Mouse (Mus musculus) liver, embryonic 13.5 days (tissue): ENCODE data around the gene 6030408B16Rik. TPM values are rescaled to one million over a fixed set of nuclear protein-coding genes. Genes with fewer than 3 reads are reported as not detected.

ENCODE experiments used
- ATAC-seq: fragments of 200-750 bp; cut with Nextera tagmentation; 2 replicates; pipeline ENCODE4 v1.8.0; 2017; ENCODE audit warnings: low read depth, mild to moderate bottlenecking, moderate number of reproducible peaks, moderate library complexity
- DNase-seq: peaks from one replicate; pipeline ENCODE4 v3.0.0; 2022
- H3K27ac ChIP-seq: fragments of 300-500 bp; sonication (generic); 2 replicates; pipeline ENCODE4 v1.5.1; 2015; ENCODE audit warnings: moderate library complexity, mild to moderate bottlenecking, inconsistent platforms
- H3K27me3 ChIP-seq: fragments of 300-500 bp; sonication (generic); 2 replicates; pipeline ENCODE4 v1.6.1; 2015; ENCODE audit warnings: mild to moderate bottlenecking, inconsistent platforms
- H3K36me3 ChIP-seq: fragments of 300-500 bp; sonication (generic); 2 replicates; pipeline ENCODE4 v1.6.1; 2015; ENCODE audit warnings: mild to moderate bottlenecking, inconsistent platforms
- H3K4me1 ChIP-seq: fragments of 300-500 bp; sonication (generic); replicated peaks from 2 replicates; pipeline ENCODE4 v1.6.1; 2015; ENCODE audit warnings: inconsistent platforms
- H3K4me2 ChIP-seq: fragments of 300-500 bp; sonication (generic); 2 replicates; pipeline ENCODE4 v1.6.1; 2015; ENCODE audit warnings: inconsistent platforms, mild to moderate bottlenecking, moderate library complexity
- H3K4me3 ChIP-seq: fragments of 300-500 bp; sonication (generic); replicated peaks from 2 replicates; pipeline ENCODE4 v1.5.1; 2015; ENCODE audit warnings: mild to moderate bottlenecking, inconsistent platforms
- H3K9ac ChIP-seq: fragments of 300-500 bp; sonication (generic); 2 replicates; pipeline ENCODE4 v1.6.1; 2015; ENCODE audit warnings: mild to moderate bottlenecking, inconsistent platforms
- H3K9me3 ChIP-seq: fragments of 300-500 bp; sonication (generic); replicated peaks from 2 replicates; pipeline ENCODE4 v1.6.1; 2016; ENCODE audit warnings: inconsistent platforms
- WGBS: fragments of 180-500 bp; shearing (Covaris S2); methylation state at CpG from one replicate; pipeline ENCODE4 v1.1.7; 2015; ENCODE audit not compliant: insufficient replicate concordance; 5-methylcytosine and 5-hydroxymethylcytosine counted together
- polyA plus RNA-seq: library from polyadenylated mRNA; unstranded; fragments of >200 nt; fragmentation: Nextera tagmentation; extraction: Ambion mirVana; gene quantifications from 2 replicates; pipeline ENCODE4 v1.2.1, GENCODE M21; 2015

6030408B16Rik gene
- polyA plus RNA-seq, 1 experiment from 2014 or later: 0.22 TPM

- H3K4me2 ChIP-seq: no peak overlapping the region
- DNase-seq: no peak
- no peak overlapping the region for H3K9ac ChIP-seq
- H3K36me3 ChIP-seq: peaks cover 50% of the 10 kb centered on the region
- H3K9me3 ChIP-seq: no peaks in the 10 kb centered on the region
- no peak for ATAC-seq
- WGBS: 63% methylated on average over 9 of the region's 9 CpGs
- no peaks in the 10 kb centered on the region for H3K27me3 ChIP-seq
- no peak overlapping the region for H3K4me3 ChIP-seq
- no peak overlapping the region for H3K27ac ChIP-seq
- H3K4me1 ChIP-seq: peaks cover 28% of the 10 kb centered on the region
These were observed 6.8 kb upstream of the 6030408B16Rik start for GRCm38 (mm10) chr15:101286129-101286770.

GRCm38 (mm10) chr15:101287361-101287760 lies 5.7 kb upstream of the 6030408B16Rik start:
- H3K27me3 ChIP-seq: no peaks in the 10 kb centered on the region
- peaks cover 28% of the 10 kb centered on the region for H3K4me1 ChIP-seq
- no peak overlapping the region for H3K9ac ChIP-seq
- no peak overlapping the region for H3K4me3 ChIP-seq
- peaks cover 56% of the 10 kb centered on the region for H3K36me3 ChIP-seq
- 80% methylated on average over 6 of the region's 6 CpGs for WGBS
- ATAC-seq: no peak
- DNase-seq: no peak
- H3K4me2 ChIP-seq: no peak overlapping the region
- H3K27ac ChIP-seq: no peak overlapping the region
- H3K9me3 ChIP-seq: no peaks in the 10 kb centered on the region

GRCm38 (mm10) chr15:101290354-101290753 lies 2.7 kb upstream of the 6030408B16Rik start:
- Histone ChIP-seq H3K27me3 (no peaks in the 10 kb centered on the region), H3K4me2 (no peak overlapping the region), H3K4me1 (peaks cover 13% of the 10 kb centered on the region), H3K36me3 (peaks cover 56% of the 10 kb centered on the region), H3K27ac (no peak overlapping the region), H3K9me3 (no peaks in the 10 kb centered on the region), H3K9ac (no peak overlapping the region), H3K4me3 (no peak overlapping the region)
- 84% methylated on average over 15 of the region's 15 CpGs for WGBS
- ATAC-seq (no peak), DNase-seq (no peak)

GRCm38 (mm10) chr15:101292012-101292411 lies 1.0 kb upstream of the 6030408B16Rik start:
- H3K9me3 ChIP-seq: no peaks in the 10 kb centered on the region
- peaks cover 47% of the 10 kb centered on the region for H3K36me3 ChIP-seq
- H3K27me3 ChIP-seq: no peaks in the 10 kb centered on the region
- no peaks in the 10 kb centered on the region for H3K4me1 ChIP-seq
- ATAC-seq (no peak), DNase-seq (no peak)
- H3K4me3 ChIP-seq: no peak overlapping the region
- H3K27ac ChIP-seq: no peak overlapping the region
- no peak overlapping the region for H3K9ac ChIP-seq
- 64% methylated on average over 3 of the region's 3 CpGs for WGBS
- no peak overlapping the region for H3K4me2 ChIP-seq

- no peak for DNase-seq
- Histone ChIP-seq H3K27me3 (no peaks in the 10 kb centered on the region), H3K36me3 (peaks cover 25% of the 10 kb centered on the region), H3K9ac (no peak overlapping the region), H3K9me3 (no peaks in the 10 kb centered on the region), H3K27ac (no peak overlapping the region), H3K4me2 (no peak overlapping the region), H3K4me3 (no peak overlapping the region), H3K4me1 (peaks cover 8% of the 10 kb centered on the region)
- 66% methylated on average over 16 of the region's 16 CpGs for WGBS
- no peak for ATAC-seq
These were observed 1.2 kb downstream of the 6030408B16Rik start for GRCm38 (mm10) chr15:101294028-101294894.

- H3K27me3 ChIP-seq: no peaks in the 10 kb centered on the region
- no peak for ATAC-seq
- H3K4me3 ChIP-seq: no peak overlapping the region
- WGBS: 62% methylated on average over 7 of the region's 7 CpGs
- no peak overlapping the region for H3K27ac ChIP-seq
- no peak for DNase-seq
- peaks cover 17% of the 10 kb centered on the region for H3K36me3 ChIP-seq
- H3K4me1 ChIP-seq: peaks cover 17% of the 10 kb centered on the region
- H3K9ac ChIP-seq: no peak overlapping the region
- H3K9me3 ChIP-seq: no peaks in the 10 kb centered on the region
- H3K4me2 ChIP-seq: no peak overlapping the region
These were observed 2.1 kb downstream of the 6030408B16Rik start for GRCm38 (mm10) chr15:101295106-101295505.

- ATAC-seq (no peak), DNase-seq (no peak)
- H3K27ac ChIP-seq: no peak overlapping the region
- no peaks in the 10 kb centered on the region for H3K9me3 ChIP-seq
- peaks cover 12% of the 10 kb centered on the region for H3K36me3 ChIP-seq
- H3K27me3 ChIP-seq: no peaks in the 10 kb centered on the region
- H3K4me1 ChIP-seq: peaks cover 21% of the 10 kb centered on the region
- 81% methylated on average over 10 of the region's 10 CpGs for WGBS
- H3K4me3 ChIP-seq: no peak overlapping the region
- H3K4me2 ChIP-seq: no peak overlapping the region
- H3K9ac ChIP-seq: no peak overlapping the region
These were observed 2.6 kb downstream of the 6030408B16Rik start for GRCm38 (mm10) chr15:101295616-101296015.

GRCm38 (mm10) chr15:101296091-101296490 lies 3.1 kb downstream of the 6030408B16Rik start:
- Histone ChIP-seq H3K4me2 (no peak overlapping the region), H3K36me3 (peaks cover 7% of the 10 kb centered on the region), H3K27me3 (no peaks in the 10 kb centered on the region), H3K4me3 (no peak overlapping the region), H3K4me1 (peaks cover 21% of the 10 kb centered on the region), H3K9me3 (no peaks in the 10 kb centered on the region), H3K9ac (no peak overlapping the region), H3K27ac (no peak overlapping the region)
- no peak for ATAC-seq
- WGBS: 84% methylated on average over 11 of the region's 11 CpGs
- DNase-seq: no peak

- Histone ChIP-seq H3K9me3 (no peaks in the 10 kb centered on the region), H3K36me3 (no peaks in the 10 kb centered on the region), H3K4me1 (peaks cover 21% of the 10 kb centered on the region), H3K9ac (no peak overlapping the region), H3K27me3 (no peaks in the 10 kb centered on the region), H3K4me3 (no peak overlapping the region), H3K27ac (no peak overlapping the region), H3K4me2 (no peak overlapping the region)
- DNase-seq (no peak), ATAC-seq (no peak)
- WGBS: 16% methylated on average over 7 of the region's 7 CpGs
These were observed 5.0 kb downstream of the 6030408B16Rik start for GRCm38 (mm10) chr15:101297988-101298387.

GRCm38 (mm10) chr15:101298550-101298949 lies 5.5 kb downstream of the 6030408B16Rik start:
- Histone ChIP-seq H3K4me3 (no peak overlapping the region), H3K27me3 (no peaks in the 10 kb centered on the region), H3K4me1 (peaks cover 21% of the 10 kb centered on the region), H3K9ac (no peak overlapping the region), H3K4me2 (no peak overlapping the region), H3K36me3 (no peaks in the 10 kb centered on the region), H3K9me3 (no peaks in the 10 kb centered on the region), H3K27ac (no peak overlapping the region)
- DNase-seq (no peak), ATAC-seq (no peak)
- WGBS: 30% methylated on average over 7 of the region's 7 CpGs

GRCm38 (mm10) chr15:101299480-101299960 lies 6.5 kb downstream of the 6030408B16Rik start:
- no peak for DNase-seq
- ATAC-seq: no peak
- H3K27me3 ChIP-seq: no peaks in the 10 kb centered on the region
- H3K4me1 ChIP-seq: peaks cover 21% of the 10 kb centered on the region
- no peak overlapping the region for H3K9ac ChIP-seq
- no peaks in the 10 kb centered on the region for H3K36me3 ChIP-seq
- no peaks in the 10 kb centered on the region for H3K9me3 ChIP-seq
- H3K4me3 ChIP-seq: no peak overlapping the region
- WGBS: 53% methylated on average over 14 of the region's 14 CpGs
- no peak overlapping the region for H3K4me2 ChIP-seq
- no peak overlapping the region for H3K27ac ChIP-seq
